Mouse (Mus musculus): ENCODE data around the gene Trpm6. TPM values are rescaled to one million over a fixed set of nuclear protein-coding genes. Genes with fewer than 3 reads are reported as not detected.

The Trpm6 gene
- total and polyA plus RNA-seq, 3 experiments, result not detected

DNA sequence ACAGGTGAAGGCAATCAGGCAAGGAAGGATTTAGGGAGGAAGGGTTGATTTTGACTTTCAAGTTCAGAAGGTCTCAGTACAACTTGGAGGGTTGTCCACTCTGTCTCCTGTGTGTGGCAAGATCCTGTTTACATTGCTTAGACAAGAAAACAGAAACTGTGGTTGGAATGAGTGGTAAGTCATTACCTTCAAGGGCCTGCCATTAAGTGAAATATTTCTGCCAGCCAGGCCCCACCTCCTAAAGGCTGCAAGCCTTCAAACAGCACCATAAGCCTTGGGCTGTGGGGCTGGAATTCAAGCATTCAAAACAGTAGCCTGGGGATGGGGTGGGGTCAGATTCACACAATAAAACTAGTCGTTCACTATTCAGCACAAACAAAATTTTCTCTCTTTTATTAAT is 24.3 kb downstream of the Trpm6 start:
- no peak for DNase-seq (ENCODE audit: extremely low read depth)
- in situ Hi-C loops (cut with MboI; ENCODE audit: low pct_ligation_motif_present, low pct_unique_long_range_greater_than_20kb, low sequenced_read_pairs), result no loop called here
- no peak overlapping the region for H3K4me3 ChIP-seq (replicated peaks in 1 of 3; ENCODE audit: low read depth in 2 of 3, low read length in 2 of 3, poor library complexity in 1 of 3)
- no peak overlapping the region for H3K9ac ChIP-seq (ENCODE audit: insufficient read depth, low read depth)
- H3K27ac ChIP-seq (ENCODE audit: insufficient read depth, low read depth), result no peak overlapping the region
- no peaks in the 10 kb centered on the region for H3K9me3 ChIP-seq (replicated peaks; ENCODE audit: low read length)
- H3K79me2 ChIP-seq (replicated peaks; ENCODE audit: control insufficient read depth, extremely low read depth, insufficient read depth, poor library complexity, severe bottlenecking), result no peaks in the 10 kb centered on the region
- no peak for TF ChIP-seq USF1 (IDR thresholded peaks at IDR 0.05; ENCODE audit: low read depth, low read length)
- TF ChIP-seq UBTF (IDR thresholded peaks at IDR 0.05; ENCODE audit: low read depth, low read length), result no peak
- no peak for TF ChIP-seq JUND (conservative IDR thresholded peaks at IDR 0.05; ENCODE audit: low read depth, low read length)
- TF ChIP-seq ETS1 (conservative IDR thresholded peaks at IDR 0.05; ENCODE audit: low read depth, low read length), result no peak
- no peak for TF ChIP-seq ZNF384 (IDR thresholded peaks at IDR 0.05; ENCODE audit: low read depth, low read length)
- dilution Hi-C loops (cut with MboI; ENCODE audit: extremely low pct_ligation_motif_present, extremely low pct_unique_long_range_greater_than_20kb, low sequenced_read_pairs), result no loop called here
- H3K4me2 ChIP-seq (ENCODE audit: insufficient read depth, low read depth, poor library complexity, severe bottlenecking), result no peak overlapping the region
- H3K4me1 ChIP-seq (ENCODE audit: control insufficient read depth in 1 of 2, insufficient read depth in 2 of 2), result peaks cover 0 to 12% of the 10 kb centered on the region in 2 experiments; a peak in 2 of 4 replicates
- H3K27me3 ChIP-seq (replicated peaks), result no peaks in the 10 kb centered on the region
- no peaks in the 10 kb centered on the region for H3K36me3 ChIP-seq (replicated peaks in 1 of 2; ENCODE audit: control insufficient read depth in 1 of 2, insufficient read depth in 1 of 2, low read length in 1 of 2)

DNA sequence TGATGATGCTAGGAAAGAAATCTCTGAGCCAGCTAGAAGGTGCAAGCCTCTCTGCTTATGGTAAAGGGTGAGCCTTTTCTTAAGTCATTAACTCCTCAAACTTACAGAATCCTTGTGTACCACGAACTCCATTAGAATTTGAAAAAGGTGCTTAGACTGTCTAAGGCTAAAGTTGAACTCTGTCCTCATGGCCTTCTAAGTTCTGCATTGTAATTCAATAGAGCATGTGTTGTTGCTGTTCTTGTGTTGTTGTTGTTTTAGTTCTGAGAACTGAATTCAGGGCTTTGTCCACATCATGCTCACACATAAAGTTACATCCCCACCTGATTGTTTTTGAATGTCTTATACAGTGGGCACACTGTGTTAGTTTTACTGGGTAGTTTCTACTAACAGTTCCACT is 49.9 kb downstream of the Trpm6 start:
- Histone ChIP-seq H3K9me3 (replicated peaks; ENCODE audit: low read length) (peaks cover 3% of the 10 kb centered on the region), H3K36me3 (replicated peaks in 1 of 2; ENCODE audit: control insufficient read depth in 1 of 2, insufficient read depth in 1 of 2, low read length in 1 of 2) (no peaks in the 10 kb centered on the region), H3K4me1 (ENCODE audit: control insufficient read depth in 1 of 2, insufficient read depth in 2 of 2) (no peaks in the 10 kb centered on the region), H3K27ac (ENCODE audit: insufficient read depth, low read depth) (no peak overlapping the region), H3K9ac (ENCODE audit: insufficient read depth, low read depth) (no peak overlapping the region), H3K4me2 (ENCODE audit: insufficient read depth, low read depth, poor library complexity, severe bottlenecking) (no peak overlapping the region), H3K4me3 (replicated peaks in 1 of 3; ENCODE audit: low read depth in 2 of 3, low read length in 2 of 3, poor library complexity in 1 of 3) (no peak overlapping the region), H3K79me2 (replicated peaks; ENCODE audit: control insufficient read depth, extremely low read depth, insufficient read depth, poor library complexity, severe bottlenecking) (no peaks in the 10 kb centered on the region), H3K27me3 (replicated peaks) (no peaks in the 10 kb centered on the region)
- dilution Hi-C loops (cut with MboI; ENCODE audit: extremely low pct_ligation_motif_present, extremely low pct_unique_long_range_greater_than_20kb, low sequenced_read_pairs), result no loop called here
- no peak for TF ChIP-seq IRF4 (IDR thresholded peaks at IDR 0.05; ENCODE audit: low read depth, low read length)
- no peak for TF ChIP-seq ZC3H11A (IDR thresholded peaks at IDR 0.05; ENCODE audit: low read depth, low read length)
- no peak for TF ChIP-seq CTCF (conservative IDR thresholded peaks at IDR 0.05 in 1 of 2, IDR thresholded peaks at IDR 0.05 in 1 of 2; ENCODE audit: low read depth in 2 of 2, low read length in 2 of 2)
- no peak for TF ChIP-seq NELFE (IDR thresholded peaks at IDR 0.05; ENCODE audit: low read depth, low read length)
- no peak for TF ChIP-seq MAX (IDR thresholded peaks at IDR 0.05; ENCODE audit: low read length)
- no peak for TF ChIP-seq SIN3A (IDR thresholded peaks at IDR 0.05; ENCODE audit: low read length)
- TF ChIP-seq ZMIZ1 (IDR thresholded peaks at IDR 0.05; ENCODE audit: low read depth, low read length), result no peak
- TF ChIP-seq ZKSCAN1 (IDR thresholded peaks at IDR 0.05; ENCODE audit: borderline replicate concordance, low read depth, low read length), result no peak
- TF ChIP-seq MYC (IDR thresholded peaks at IDR 0.05; ENCODE audit: low read depth, low read length), result no peak
- no peak for TF ChIP-seq ELF1 (IDR thresholded peaks at IDR 0.05; ENCODE audit: low read depth, low read length)
- no peak for DNase-seq (ENCODE audit: extremely low read depth)
- in situ Hi-C loops (cut with MboI; ENCODE audit: low pct_ligation_motif_present, low pct_unique_long_range_greater_than_20kb, low sequenced_read_pairs), result no loop called here

DNA sequence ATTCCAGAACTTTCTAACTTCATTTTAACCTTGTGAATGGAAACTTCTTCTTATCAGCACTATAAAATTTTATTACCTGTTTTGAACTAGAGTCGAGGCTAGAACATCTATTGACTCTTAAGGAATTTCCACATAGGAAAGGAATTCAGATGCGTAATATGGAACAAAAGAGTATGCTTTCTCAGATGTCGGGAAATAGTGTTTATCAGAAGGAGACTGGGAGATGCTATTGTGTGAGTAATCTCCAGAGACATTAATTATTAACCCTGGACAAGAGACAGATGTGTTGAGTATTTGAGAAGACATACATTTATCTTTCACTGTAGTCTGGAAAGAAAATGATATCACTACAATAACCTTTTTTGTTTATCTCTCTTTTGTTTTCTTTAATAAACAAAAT is 61.5 kb downstream of the Trpm6 start:
- Histone ChIP-seq H3K27ac (ENCODE audit: insufficient read depth, low read depth) (no peak overlapping the region), H3K4me2 (ENCODE audit: insufficient read depth, low read depth, poor library complexity, severe bottlenecking) (no peak overlapping the region), H3K4me1 (ENCODE audit: control insufficient read depth in 1 of 2, insufficient read depth in 2 of 2) (no peaks in the 10 kb centered on the region), H3K36me3 (replicated peaks in 1 of 2; ENCODE audit: control insufficient read depth in 1 of 2, insufficient read depth in 1 of 2, low read length in 1 of 2) (no peaks in the 10 kb centered on the region), H3K4me3 (replicated peaks in 1 of 3; ENCODE audit: low read depth in 2 of 3, low read length in 2 of 3, poor library complexity in 1 of 3) (no peak overlapping the region), H3K79me2 (replicated peaks; ENCODE audit: control insufficient read depth, extremely low read depth, insufficient read depth, poor library complexity, severe bottlenecking) (no peaks in the 10 kb centered on the region), H3K27me3 (replicated peaks) (no peaks in the 10 kb centered on the region), H3K9me3 (replicated peaks; ENCODE audit: low read length) (no peaks in the 10 kb centered on the region), H3K9ac (ENCODE audit: insufficient read depth, low read depth) (no peak overlapping the region)
- TF ChIP-seq POLR2A (IDR thresholded peaks at IDR 0.05; ENCODE audit: low read depth, low read length), result no peak
- DNase-seq (ENCODE audit: extremely low read depth), result no peak
- in situ Hi-C loops (cut with MboI; ENCODE audit: low pct_ligation_motif_present, low pct_unique_long_range_greater_than_20kb, low sequenced_read_pairs) (no loop called here), dilution Hi-C loops (cut with MboI; ENCODE audit: extremely low pct_ligation_motif_present, extremely low pct_unique_long_range_greater_than_20kb, low sequenced_read_pairs) (no loop called here)

Data from CH12.LX (cell line).